Mouse (Mus musculus) forebrain, embryonic 11.5 days (tissue): Measurements from ENCODE around the gene Tmem56. TPM values are rescaled to one million over a fixed set of nuclear protein-coding genes. Genes with fewer than 3 reads are reported as not detected.

ENCODE experiments used
- ATAC-seq: fragments of 200-750 bp; cut with Nextera tagmentation; replicated peaks from 2 replicates; pipeline ENCODE4 v1.8.0; 2017; ENCODE audit warnings: moderate TSS enrichment; ENCODE audit not compliant: low FRiP score
- DNase-seq: peaks from one replicate; pipeline ENCODE4 v3.0.0-alpha.2; 2017; ENCODE audit warnings: low spot score
- H3K27ac ChIP-seq: fragments of 300-500 bp; sonication (generic); 2 replicates; pipeline ENCODE4 v1.5.1; 2014; ENCODE audit warnings: low read depth, low read length
- H3K27me3 ChIP-seq: fragments of 300-500 bp; sonication (generic); 2 replicates; pipeline ENCODE4 v1.6.1; 2014; ENCODE audit warnings: mild to moderate bottlenecking, low read length, mixed read lengths; ENCODE audit not compliant: control insufficient read depth, insufficient read depth
- H3K36me3 ChIP-seq: fragments of 300-500 bp; sonication (generic); 2 replicates; pipeline ENCODE4 v1.6.1; 2014; ENCODE audit warnings: mild to moderate bottlenecking, low read length, moderate library complexity, mixed read lengths; ENCODE audit not compliant: control insufficient read depth, insufficient read depth
- H3K4me1 ChIP-seq: fragments of 300-500 bp; sonication (generic); replicated peaks from 2 replicates; pipeline ENCODE4 v1.6.1; 2014; ENCODE audit warnings: low read length, mixed read lengths; ENCODE audit not compliant: control insufficient read depth, insufficient read depth
- H3K4me2 ChIP-seq: fragments of 300-500 bp; sonication (generic); 2 replicates; pipeline ENCODE4 v1.6.1; 2014; ENCODE audit warnings: low read depth, mild to moderate bottlenecking, low read length, moderate library complexity, mixed read lengths; ENCODE audit not compliant: severe bottlenecking
- H3K4me3 ChIP-seq: fragments of 300-500 bp; sonication (generic); 2 replicates; pipeline ENCODE4 v1.5.1; 2014; ENCODE audit warnings: low read depth, low read length
- H3K9ac ChIP-seq: fragments of 300-500 bp; sonication (generic); 2 replicates; pipeline ENCODE4 v1.6.1; 2014; ENCODE audit warnings: low read length
- H3K9me3 ChIP-seq: fragments of 300-500 bp; sonication (generic); 2 replicates; pipeline ENCODE4 v1.6.1; 2016; ENCODE audit warnings: low read length, mixed read lengths; ENCODE audit not compliant: control insufficient read depth
- WGBS: fragments of 180-500 bp; shearing (Covaris S2); extraction: QIAGEN DNeasy Blood & Tissue Kit; methylation state at CpG from one replicate; pipeline ENCODE4 v1.1.7; 2014; 5-methylcytosine and 5-hydroxymethylcytosine counted together
- polyA plus RNA-seq: library from polyadenylated mRNA; unstranded; fragments of >200 nt; fragmentation: Nextera tagmentation; extraction: Ambion mirVana; gene quantifications from 2 replicates; pipeline ENCODE4 v1.2.1, GENCODE M21; 2014

The Tmem56 gene
- polyA plus RNA-seq, 1 experiment from 2014 or later = 3.1 TPM

- H3K27ac ChIP-seq = no peak overlapping the region
- H3K4me2 ChIP-seq = no peak overlapping the region
- WGBS = 77% methylated on average over 9 of the region's 9 CpGs
- ATAC-seq = no peak
- no peaks in the 10 kb centered on the region for H3K4me1 ChIP-seq
- H3K36me3 ChIP-seq = no peaks in the 10 kb centered on the region
- H3K4me3 ChIP-seq = no peak overlapping the region
- H3K27me3 ChIP-seq = no peaks in the 10 kb centered on the region
- no peak for DNase-seq
- H3K9ac ChIP-seq = no peak overlapping the region
- H3K9me3 ChIP-seq = no peaks in the 10 kb centered on the region
Observed at GRCm38 (mm10) chr3:121312979-121313378, 30.1 kb upstream of the Tmem56 start.

GRCm38 (mm10) chr3:121312426-121312825 lies 29.5 kb upstream of the Tmem56 start:
- H3K4me1 ChIP-seq = no peaks in the 10 kb centered on the region
- WGBS = 88% methylated on average over 6 of the region's 6 CpGs
- DNase-seq (no peak), ATAC-seq (no peak)
- no peak overlapping the region for H3K27ac ChIP-seq
- no peak overlapping the region for H3K9ac ChIP-seq
- H3K4me2 ChIP-seq = no peak overlapping the region
- H3K9me3 ChIP-seq = no peaks in the 10 kb centered on the region
- H3K4me3 ChIP-seq = no peak overlapping the region
- no peaks in the 10 kb centered on the region for H3K36me3 ChIP-seq
- no peaks in the 10 kb centered on the region for H3K27me3 ChIP-seq

GRCm38 (mm10) chr3:121309896-121310714 lies 27.2 kb upstream of the Tmem56 start:
- no peak overlapping the region for H3K27ac ChIP-seq
- H3K27me3 ChIP-seq = no peaks in the 10 kb centered on the region
- no peaks in the 10 kb centered on the region for H3K4me1 ChIP-seq
- H3K4me2 ChIP-seq = no peak overlapping the region
- 90% methylated on average over 16 of the region's 16 CpGs for WGBS
- no peaks in the 10 kb centered on the region for H3K36me3 ChIP-seq
- no peaks in the 10 kb centered on the region for H3K9me3 ChIP-seq
- no peak overlapping the region for H3K4me3 ChIP-seq
- H3K9ac ChIP-seq = no peak overlapping the region
- ATAC-seq (no peak), DNase-seq (no peak)

- Histone ChIP-seq H3K9ac (no peak overlapping the region), H3K4me3 (no peak overlapping the region), H3K4me2 (no peak overlapping the region), H3K9me3 (no peaks in the 10 kb centered on the region), H3K36me3 (no peaks in the 10 kb centered on the region), H3K27ac (no peak overlapping the region), H3K27me3 (no peaks in the 10 kb centered on the region), H3K4me1 (no peaks in the 10 kb centered on the region)
- DNase-seq (no peak), ATAC-seq (no peak)
- 77% methylated on average over 4 of the region's 4 CpGs for WGBS
Observed at GRCm38 (mm10) chr3:121309429-121309828, 26.5 kb upstream of the Tmem56 start.

- ATAC-seq (no peak), DNase-seq (no peak)
- Histone ChIP-seq H3K27me3 (no peaks in the 10 kb centered on the region), H3K36me3 (no peaks in the 10 kb centered on the region), H3K4me2 (no peak overlapping the region), H3K4me3 (no peak overlapping the region), H3K9me3 (no peaks in the 10 kb centered on the region), H3K4me1 (no peaks in the 10 kb centered on the region), H3K9ac (no peak overlapping the region), H3K27ac (no peak overlapping the region)
- WGBS = 88% methylated on average over 5 of the region's 5 CpGs
Observed at GRCm38 (mm10) chr3:121308935-121309334, 26.0 kb upstream of the Tmem56 start.

- Histone ChIP-seq H3K4me2 (no peak overlapping the region), H3K36me3 (no peaks in the 10 kb centered on the region), H3K9me3 (no peaks in the 10 kb centered on the region), H3K4me3 (no peak overlapping the region), H3K27me3 (no peaks in the 10 kb centered on the region), H3K9ac (no peak overlapping the region), H3K4me1 (no peaks in the 10 kb centered on the region), H3K27ac (no peak overlapping the region)
- WGBS = 78% methylated on average over 7 of the region's 7 CpGs
- ATAC-seq (peak; percentile 78), DNase-seq (peak; percentile 85)
Observed at GRCm38 (mm10) chr3:121307532-121308234, 24.8 kb upstream of the Tmem56 start.

- Histone ChIP-seq H3K9me3 (no peaks in the 10 kb centered on the region), H3K27me3 (no peaks in the 10 kb centered on the region), H3K4me3 (no peak overlapping the region), H3K36me3 (no peaks in the 10 kb centered on the region), H3K9ac (no peak overlapping the region), H3K4me2 (no peak overlapping the region), H3K4me1 (no peaks in the 10 kb centered on the region), H3K27ac (no peak overlapping the region)
- ATAC-seq (no peak), DNase-seq (no peak)
- 92% methylated on average over 7 of the region's 7 CpGs for WGBS
Observed at GRCm38 (mm10) chr3:121306641-121307040, 23.7 kb upstream of the Tmem56 start.

GRCm38 (mm10) chr3:121294200-121294599 lies 11.3 kb upstream of the Tmem56 start:
- 0 out of 2 replicates have a peak, but pooled peaks cover 3% of the 10 kb centered on the region for H3K4me1 ChIP-seq
- no peak for DNase-seq
- 79% methylated on average over 2 of the region's 2 CpGs for WGBS

More at GRCm38 (mm10) chr3:121294200-121294599, 11.3 kb upstream of the Tmem56 start:
- Histone ChIP-seq H3K9ac (no peak overlapping the region), H3K27ac (no peak overlapping the region), H3K9me3 (no peaks in the 10 kb centered on the region), H3K4me2 (no peak overlapping the region), H3K4me3 (no peak overlapping the region), H3K36me3 (no peaks in the 10 kb centered on the region), H3K27me3 (no peaks in the 10 kb centered on the region)
- no peak for ATAC-seq
